Mouse (Mus musculus): ENCODE measurements around the gene Mical1. TPM values are rescaled to one million over a fixed set of nuclear protein-coding genes. Genes with fewer than 3 reads are reported as not detected.

Gene Mical1
- 26.6 and 28.1 TPM in 2 replicates for polyA plus RNA-seq (2014; fragmentation: Nextera tagmentation; extraction: Ambion mirVana)

- Histone ChIP-seq H3K4me2 (replicated peaks; ENCODE audit: low read depth, low read length) (peak within 1 kb of the TSS; percentile 57), H3K4me1 (replicated peaks; ENCODE audit: control insufficient read depth, insufficient read depth, low read length) (no peaks in the 10 kb centered on the region; the same call in 1 of the 2 replicates), H3K36me3 (ENCODE audit: control insufficient read depth, insufficient read depth, low read length) (no peaks in the 10 kb centered on the region), H3K4me3 (ENCODE audit: low read depth, low read length) (peak within 1 kb of the TSS; percentile 51), H3K9me3 (ENCODE audit: control insufficient read depth, low read length) (no peaks in the 10 kb centered on the region), H3K9ac (ENCODE audit: low read depth, low read length) (peak within 1 kb of the TSS; percentile 71), H3K27me3 (ENCODE audit: control insufficient read depth, insufficient read depth, low read length) (no peaks in the 10 kb centered on the region), H3K27ac (ENCODE audit: low read depth, low read length) (peak within 1 kb of the TSS; percentile 74)
- ATAC-seq (ENCODE audit: low FRiP score), result peak; percentile 69
- WGBS, result 0% methylated on average over 35 of the region's 35 CpGs
- peak; percentile 71 for DNase-seq (ENCODE audit: low spot score)
These were observed at the start of gene Mical1 for GRCm38 (mm10) chr10:41476171-41477017. Gene Mical1 (plus strand): TSS chr10:41476314.

GRCm38 (mm10) chr10:41426368-41426767, 49.7 kb upstream of the Mical1 start:
- no peak overlapping the region for H3K4me2 ChIP-seq (replicated peaks; ENCODE audit: low read depth, low read length)
- 53% methylated on average over 6 of the region's 6 CpGs for WGBS
- H3K4me3 ChIP-seq (ENCODE audit: low read depth, low read length), result no peak overlapping the region
- no peaks in the 10 kb centered on the region for H3K9me3 ChIP-seq (ENCODE audit: control insufficient read depth, low read length)
- H3K4me1 ChIP-seq (replicated peaks; ENCODE audit: control insufficient read depth, insufficient read depth, low read length), result no peaks in the 10 kb centered on the region
- DNase-seq (ENCODE audit: low spot score), result no peak
- H3K9ac ChIP-seq (ENCODE audit: low read depth, low read length), result no peak overlapping the region
- no peak for ATAC-seq (ENCODE audit: low FRiP score)
- H3K27ac ChIP-seq (ENCODE audit: low read depth, low read length), result no peak overlapping the region
- H3K36me3 ChIP-seq (ENCODE audit: control insufficient read depth, insufficient read depth, low read length), result no peaks in the 10 kb centered on the region
- no peaks in the 10 kb centered on the region for H3K27me3 ChIP-seq (ENCODE audit: control insufficient read depth, insufficient read depth, low read length)

GRCm38 (mm10) chr10:41434624-41435023, 41.5 kb upstream of the Mical1 start:
- no peaks in the 10 kb centered on the region for H3K4me1 ChIP-seq (replicated peaks; ENCODE audit: control insufficient read depth, insufficient read depth, low read length)
- H3K4me2 ChIP-seq (replicated peaks; ENCODE audit: low read depth, low read length), result no peak overlapping the region
- H3K9ac ChIP-seq (ENCODE audit: low read depth, low read length), result no peak overlapping the region
- no peak for ATAC-seq (ENCODE audit: low FRiP score)
- H3K4me3 ChIP-seq (ENCODE audit: low read depth, low read length), result no peak overlapping the region
- peaks cover 4% of the 10 kb centered on the region; the same call in 1 of the 2 replicates for H3K27me3 ChIP-seq (ENCODE audit: control insufficient read depth, insufficient read depth, low read length)
- H3K36me3 ChIP-seq (ENCODE audit: control insufficient read depth, insufficient read depth, low read length), result no peaks in the 10 kb centered on the region
- no peak overlapping the region for H3K27ac ChIP-seq (ENCODE audit: low read depth, low read length)
- no peaks in the 10 kb centered on the region for H3K9me3 ChIP-seq (ENCODE audit: control insufficient read depth, low read length)
- WGBS, result 27% methylated on average over 4 of the region's 4 CpGs
- DNase-seq (ENCODE audit: low spot score), result peak; percentile 52

- WGBS, result 49% methylated on average over 3 of the region's 3 CpGs
- Histone ChIP-seq H3K4me3 (ENCODE audit: low read depth, low read length) (no peak overlapping the region), H3K4me2 (replicated peaks; ENCODE audit: low read depth, low read length) (no peak overlapping the region), H3K9me3 (ENCODE audit: control insufficient read depth, low read length) (no peaks in the 10 kb centered on the region), H3K27ac (ENCODE audit: low read depth, low read length) (no peak overlapping the region), H3K36me3 (ENCODE audit: control insufficient read depth, insufficient read depth, low read length) (no peaks in the 10 kb centered on the region), H3K27me3 (ENCODE audit: control insufficient read depth, insufficient read depth, low read length) (peaks cover 4% of the 10 kb centered on the region; the same call in 1 of the 2 replicates), H3K4me1 (replicated peaks; ENCODE audit: control insufficient read depth, insufficient read depth, low read length) (no peaks in the 10 kb centered on the region), H3K9ac (ENCODE audit: low read depth, low read length) (no peak overlapping the region)
- no peak for ATAC-seq (ENCODE audit: low FRiP score)
- DNase-seq (ENCODE audit: low spot score), result no peak
These were observed 41.0 kb upstream of the Mical1 start for GRCm38 (mm10) chr10:41435141-41435540.

GRCm38 (mm10) chr10:41448216-41448615, 27.9 kb upstream of the Mical1 start:
- DNase-seq (ENCODE audit: low spot score) (no peak), ATAC-seq (ENCODE audit: low FRiP score) (no peak)
- no peak overlapping the region for H3K27ac ChIP-seq (ENCODE audit: low read depth, low read length)
- H3K9me3 ChIP-seq (ENCODE audit: control insufficient read depth, low read length), result no peaks in the 10 kb centered on the region
- no peaks in the 10 kb centered on the region for H3K27me3 ChIP-seq (ENCODE audit: control insufficient read depth, insufficient read depth, low read length)
- no peaks in the 10 kb centered on the region for H3K36me3 ChIP-seq (ENCODE audit: control insufficient read depth, insufficient read depth, low read length)
- H3K9ac ChIP-seq (ENCODE audit: low read depth, low read length), result no peak overlapping the region
- H3K4me1 ChIP-seq (replicated peaks; ENCODE audit: control insufficient read depth, insufficient read depth, low read length), result 0 out of 2 replicates have a peak, but pooled peaks cover 2% of the 10 kb centered on the region
- WGBS, result 86% methylated on average over 1 of the region's 1 CpGs
- no peak overlapping the region for H3K4me3 ChIP-seq (ENCODE audit: low read depth, low read length)
- no peak overlapping the region for H3K4me2 ChIP-seq (replicated peaks; ENCODE audit: low read depth, low read length)

GRCm38 (mm10) chr10:41449684-41450083, 26.4 kb upstream of the Mical1 start:
- H3K4me2 ChIP-seq (replicated peaks; ENCODE audit: low read depth, low read length), result peak overlapping the region; percentile 75
- DNase-seq (ENCODE audit: low spot score), result no peak
- WGBS, result 15% methylated on average over 14 of the region's 14 CpGs

GRCm38 (mm10) chr10:41450137-41450670, 25.9 kb upstream of the Mical1 start, which contains the start of gene Zbtb24:
Gene Zbtb24 (plus strand): TSS chr10:41450383.
- Histone ChIP-seq H3K4me1 (replicated peaks; ENCODE audit: control insufficient read depth, insufficient read depth, low read length) (0 out of 2 replicates have a peak, but pooled peaks cover 2% of the 10 kb centered on the region), H3K9ac (ENCODE audit: low read depth, low read length) (peak within 1 kb of the TSS; percentile 69), H3K27me3 (ENCODE audit: control insufficient read depth, insufficient read depth, low read length) (no peaks in the 10 kb centered on the region), H3K36me3 (ENCODE audit: control insufficient read depth, insufficient read depth, low read length) (no peaks in the 10 kb centered on the region), H3K4me2 (replicated peaks; ENCODE audit: low read depth, low read length) (peak within 1 kb of the TSS; percentile 75), H3K27ac (ENCODE audit: low read depth, low read length) (peak within 1 kb of the TSS; percentile 65; the same call in 1 of the 2 replicates), H3K4me3 (ENCODE audit: low read depth, low read length) (peak within 1 kb of the TSS; percentile 76), H3K9me3 (ENCODE audit: control insufficient read depth, low read length) (no peaks in the 10 kb centered on the region)
- under 1% methylated on average over 48 of the region's 49 CpGs for WGBS
- peak; percentile 99 for DNase-seq (ENCODE audit: low spot score)
- peak; percentile 94 for ATAC-seq (ENCODE audit: low FRiP score)

More at GRCm38 (mm10) chr10:41449684-41450083, 26.4 kb upstream of the Mical1 start:
- no peaks in the 10 kb centered on the region for H3K27me3 ChIP-seq (ENCODE audit: control insufficient read depth, insufficient read depth, low read length)
- peak overlapping the region; percentile 65; the same call in 1 of the 2 replicates for H3K27ac ChIP-seq (ENCODE audit: low read depth, low read length)
- no peaks in the 10 kb centered on the region for H3K9me3 ChIP-seq (ENCODE audit: control insufficient read depth, low read length)
- peak overlapping the region; percentile 69 for H3K9ac ChIP-seq (ENCODE audit: low read depth, low read length)
- no peaks in the 10 kb centered on the region for H3K36me3 ChIP-seq (ENCODE audit: control insufficient read depth, insufficient read depth, low read length)
- ATAC-seq (ENCODE audit: low FRiP score), result peak; percentile 84
- 0 out of 2 replicates have a peak, but pooled peaks cover 2% of the 10 kb centered on the region for H3K4me1 ChIP-seq (replicated peaks; ENCODE audit: control insufficient read depth, insufficient read depth, low read length)
- peak overlapping the region; percentile 76 for H3K4me3 ChIP-seq (ENCODE audit: low read depth, low read length)

- WGBS, result 59% methylated on average over 18 of the region's 18 CpGs
- Histone ChIP-seq H3K9me3 (ENCODE audit: control insufficient read depth, low read length) (no peaks in the 10 kb centered on the region), H3K4me2 (replicated peaks; ENCODE audit: low read depth, low read length) (peak overlapping the region; percentile 61), H3K36me3 (ENCODE audit: control insufficient read depth, insufficient read depth, low read length) (no peaks in the 10 kb centered on the region), H3K4me3 (ENCODE audit: low read depth, low read length) (peak overlapping the region; percentile 76), H3K27me3 (ENCODE audit: control insufficient read depth, insufficient read depth, low read length) (no peaks in the 10 kb centered on the region), H3K4me1 (replicated peaks; ENCODE audit: control insufficient read depth, insufficient read depth, low read length) (0 out of 2 replicates have a peak, but pooled peaks cover 2% of the 10 kb centered on the region), H3K27ac (ENCODE audit: low read depth, low read length) (no peak overlapping the region), H3K9ac (ENCODE audit: low read depth, low read length) (peak overlapping the region; percentile 64)
- ATAC-seq (ENCODE audit: low FRiP score), result peak; percentile 6; the same call in 1 of the 2 replicates
- no peak for DNase-seq (ENCODE audit: low spot score)
These were observed 25.2 kb upstream of the Mical1 start for GRCm38 (mm10) chr10:41450780-41451522.
